Mouse (Mus musculus) olfactory bulb, adult 2 months (tissue): Measurements from ENCODE around the gene Vps11. TPM values are rescaled to one million over a fixed set of nuclear protein-coding genes. Genes with fewer than 3 reads are reported as not detected.
"Not testable (repeated sequence)": the region's sequence is repeated elsewhere in the genome, so short reads cannot be mapped to it uniquely, and the experiment has no call there.

Source experiments
- H3K27ac ChIP-seq: fragments of 200-500 bp; 2 replicates; pipeline ENCODE4 v1.5.1; 2012; ENCODE audit warnings: low read depth, low read length; ENCODE audit not compliant: insufficient read depth
- H3K4me1 ChIP-seq: fragments of 200-500 bp; 2 replicates; pipeline ENCODE4 v1.6.1; 2012; ENCODE audit warnings: low read length; ENCODE audit not compliant: control insufficient read depth, insufficient read depth
- H3K4me3 ChIP-seq: fragments of 200-500 bp; 2 replicates; pipeline ENCODE4 v1.5.1; 2012; ENCODE audit warnings: mild to moderate bottlenecking, low read depth, low read length, moderate library complexity; ENCODE audit not compliant: insufficient read depth
- CTCF ChIP-seq: fragments of 200-500 bp; IDR thresholded peaks from 2 replicates; pipeline ENCODE4 v1.5.1; 2012; ENCODE audit warnings: low read depth, mild to moderate bottlenecking, low read length, moderate library complexity; ENCODE audit not compliant: insufficient read depth
- POLR2A ChIP-seq: fragments of 200-500 bp; IDR thresholded peaks from 2 replicates; pipeline ENCODE4 v1.6.1; 2012; ENCODE audit warnings: mild to moderate bottlenecking, low read depth, low read length, moderate library complexity; ENCODE audit not compliant: insufficient read depth
- WGBS: fragments of 180-500 bp; shearing (Covaris S2); methylation state at CpG from one replicate; pipeline ENCODE4 v1.1.7; 2018; 5-methylcytosine and 5-hydroxymethylcytosine counted together
- polyA plus RNA-seq: library from polyadenylated mRNA; stranded (reverse); fragments of >200 nt; gene quantifications from 2 replicates; pipeline ENCODE4 v1.2.4, GENCODE M21; 2012; ENCODE audit warnings: low replicate concordance; ENCODE audit not compliant: missing spikeins, insufficient read depth, insufficient read length

Gene Vps11
- polyA plus RNA-seq, 1 experiment, result not detected

DNA sequence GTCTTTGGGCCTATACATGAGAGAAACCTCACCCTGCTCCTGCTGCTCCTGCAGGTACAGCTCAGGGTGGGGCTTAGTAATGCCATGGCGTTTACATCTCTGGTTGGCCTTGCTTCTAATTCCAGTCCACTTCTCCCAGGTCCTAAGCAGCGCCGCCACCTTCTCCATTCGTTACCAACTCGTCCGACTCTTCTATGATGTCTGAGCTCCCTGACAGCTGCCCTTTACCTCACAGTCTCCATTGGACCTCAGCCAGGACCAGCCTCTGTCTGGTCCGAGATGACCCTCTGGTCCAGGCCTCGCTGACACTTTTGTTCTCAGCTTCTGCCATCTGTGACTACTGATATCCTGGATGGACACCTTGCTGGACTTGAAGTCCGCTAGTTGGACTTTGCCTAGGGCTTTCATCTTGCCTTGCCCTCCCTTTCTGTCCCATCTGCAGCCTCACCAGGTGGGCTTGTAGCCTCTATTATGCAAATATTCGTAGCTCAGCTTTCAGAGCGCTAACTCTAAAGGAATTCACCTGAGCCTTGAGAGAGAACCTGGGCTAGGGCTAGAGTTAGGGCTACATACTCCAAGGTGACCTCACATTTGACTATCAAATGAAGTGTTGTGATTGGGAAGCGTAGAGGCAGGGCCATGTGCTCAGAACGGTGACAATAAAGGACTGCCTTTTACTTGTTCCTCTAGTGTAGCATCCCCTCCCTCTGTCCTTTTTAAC lies 28.4 kb downstream of the Vps11 start:
- Histone ChIP-seq H3K4me3 (no peak overlapping the region), H3K4me1 (peaks cover 7% of the 10 kb centered on the region), H3K27ac (no peak overlapping the region)
- 93% methylated on average over 13 of the region's 13 CpGs for WGBS
- TF ChIP-seq CTCF, result no peak
- TF ChIP-seq POLR2A, result no peak

DNA sequence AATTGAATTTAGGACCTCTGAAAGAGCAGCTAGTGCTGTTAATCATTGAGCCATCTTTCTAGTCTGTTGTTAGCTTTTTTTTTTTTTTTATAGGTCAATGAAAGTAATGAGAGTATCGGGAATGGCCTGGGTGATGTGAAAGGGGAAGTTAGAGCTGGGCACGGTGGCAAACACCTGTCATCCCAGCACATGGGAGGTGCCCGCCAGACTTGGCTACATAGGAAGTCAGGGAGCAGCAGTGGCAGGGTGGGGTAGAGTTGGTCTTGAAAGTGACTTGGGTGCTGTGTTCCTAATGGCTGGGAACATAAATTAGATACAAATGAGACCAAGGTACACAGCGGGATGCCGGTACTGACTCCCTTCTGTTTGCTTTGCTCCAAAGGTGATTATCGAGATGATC lies 30.7 kb downstream of the Vps11 start:
- WGBS, result 95% methylated on average over 6 of the region's 6 CpGs

DNA sequence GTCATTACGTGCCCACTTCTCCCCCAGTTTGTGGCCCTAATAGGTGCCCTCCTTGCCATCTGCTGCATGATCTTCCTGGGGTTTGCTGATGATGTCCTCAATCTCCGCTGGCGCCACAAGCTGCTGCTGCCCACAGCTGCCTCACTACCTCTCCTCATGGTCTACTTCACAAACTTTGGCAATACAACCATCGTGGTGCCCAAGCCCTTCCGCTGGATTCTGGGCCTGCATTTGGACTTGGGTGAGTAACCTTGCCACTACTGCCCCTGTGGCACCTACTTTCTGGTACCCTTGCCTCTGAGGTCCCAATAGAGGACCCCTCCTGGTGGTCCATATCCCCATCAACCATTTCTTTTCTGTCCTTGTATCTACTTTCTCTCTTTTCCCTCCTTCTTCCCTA lies 33.5 kb downstream of the Vps11 start:
- Histone ChIP-seq H3K27ac (no peak overlapping the region), H3K4me1 (peaks cover 8% of the 10 kb centered on the region), H3K4me3 (no peak overlapping the region)
- TF ChIP-seq CTCF (no peak), POLR2A (no peak)
- 84% methylated on average over 5 of the region's 5 CpGs for WGBS

More for the DNA sequence above, 30.7 kb downstream of the Vps11 start:
- H3K4me3 ChIP-seq, result no peak overlapping the region
- TF ChIP-seq CTCF, result no peak
- no peak for TF ChIP-seq POLR2A
- H3K4me1 ChIP-seq, result peaks cover 8% of the 10 kb centered on the region
- no peak overlapping the region for H3K27ac ChIP-seq

DNA sequence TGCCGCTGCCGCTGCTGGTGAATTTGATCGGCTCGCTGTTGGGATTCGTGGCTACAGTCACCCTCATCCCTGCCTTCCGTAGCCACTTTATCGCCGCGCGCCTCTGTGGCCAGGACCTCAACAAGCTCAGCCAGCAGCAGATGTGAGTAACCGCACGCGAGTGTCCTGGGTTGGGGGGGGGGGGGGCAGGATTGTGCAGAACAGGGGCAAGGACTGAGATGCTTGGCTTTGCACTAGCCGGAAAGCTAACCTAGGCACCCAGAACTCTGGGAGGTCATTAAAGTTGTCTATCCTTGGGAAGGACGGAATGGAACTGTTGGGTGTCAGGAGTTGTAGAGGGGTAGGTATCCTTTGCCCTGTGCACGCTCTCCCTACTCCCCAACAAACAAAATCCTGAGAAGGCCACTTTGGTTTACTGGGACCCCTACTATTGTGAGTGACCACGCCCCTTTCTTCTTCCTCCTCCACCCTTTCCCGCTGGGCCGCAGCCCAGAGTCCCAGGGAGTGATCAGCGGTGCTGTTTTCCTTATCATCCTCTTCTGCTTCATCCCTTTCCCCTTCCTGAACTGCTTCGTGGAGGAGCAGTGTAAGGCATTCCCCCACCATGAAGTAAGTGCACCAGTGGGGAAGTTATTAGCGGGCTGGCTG lies 34.3 kb downstream of the Vps11 start:
- Histone ChIP-seq H3K4me1 (peaks cover 8% of the 10 kb centered on the region), H3K4me3 (peak overlapping the region; percentile 78), H3K27ac (peak overlapping the region; percentile 66)
- TF ChIP-seq POLR2A (no peak), CTCF (no peak)
- under 1% methylated on average over 22 of the region's 22 CpGs for WGBS

DNA sequence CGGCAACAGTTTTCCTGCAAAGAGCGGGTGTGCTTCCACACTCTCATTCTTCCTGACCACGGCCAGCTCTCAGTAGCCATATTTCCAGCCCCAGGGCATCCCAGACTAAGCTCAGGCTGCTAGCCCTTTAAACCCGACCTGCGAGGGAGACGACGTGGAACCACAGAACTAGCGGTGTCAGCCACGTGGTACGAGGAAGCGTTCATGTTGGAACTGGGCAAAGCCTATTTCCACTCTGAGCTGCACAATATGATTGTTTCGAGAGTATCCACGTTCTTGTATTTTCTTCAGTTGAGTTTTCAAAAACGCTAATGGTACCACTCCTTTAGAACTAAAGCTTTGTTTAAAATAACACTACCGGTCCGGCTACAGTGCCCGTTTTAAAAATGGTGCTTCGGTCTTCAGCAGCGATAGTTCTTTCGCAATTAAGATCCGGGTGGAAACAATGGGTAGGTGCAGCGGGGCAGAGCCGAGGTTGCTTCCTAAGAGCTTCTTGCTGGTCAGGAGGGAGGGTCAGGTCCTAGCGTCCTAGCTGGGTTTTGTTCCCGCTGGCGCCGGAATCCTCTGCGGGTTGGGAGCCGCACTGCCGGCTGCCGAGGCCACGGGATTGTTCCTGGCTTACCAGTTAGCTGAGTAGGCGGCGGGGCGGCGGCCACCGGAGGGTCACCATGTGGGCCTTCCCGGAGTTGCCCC lies 35.0 kb downstream of the Vps11 start:
- H3K4me1 ChIP-seq, result peaks cover 8% of the 10 kb centered on the region
- WGBS, result under 1% methylated on average over 38 of the region's 38 CpGs
- H3K4me3 ChIP-seq, result peak overlapping the region; percentile 78
- TF ChIP-seq CTCF (no peak), POLR2A (peak; percentile 40; the same call in 1 of the 2 replicates)
- H3K27ac ChIP-seq, result peak overlapping the region; percentile 84

DNA sequence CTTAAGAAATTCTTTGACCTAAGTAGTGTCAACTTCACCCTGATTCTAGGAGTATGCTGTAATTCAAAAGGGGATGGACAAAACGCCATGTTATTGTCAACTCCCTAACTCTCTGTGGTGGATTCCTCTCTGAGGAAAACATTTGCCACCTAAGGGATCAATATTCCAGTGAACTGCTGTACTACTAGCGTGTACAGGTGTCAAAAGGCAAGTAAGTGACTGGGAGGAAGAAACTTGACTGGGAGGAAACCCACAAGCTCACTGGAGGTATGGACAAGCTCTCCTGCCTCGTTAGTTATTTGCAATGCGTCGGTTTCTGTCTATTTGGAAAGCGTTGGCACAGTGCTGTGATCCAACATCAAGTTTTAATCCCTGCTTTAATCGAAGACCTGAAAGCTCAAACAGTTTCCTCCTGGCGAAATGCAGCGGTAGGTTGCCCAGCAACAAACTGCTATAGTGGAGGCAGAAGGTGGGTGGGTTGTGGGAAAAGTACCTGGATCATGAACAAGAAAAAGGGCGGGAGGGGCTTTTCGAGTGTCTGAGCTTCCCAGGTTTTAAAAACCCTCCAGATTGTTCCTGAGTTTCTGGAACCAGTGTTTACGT lies 35.6 kb downstream of the Vps11 start, which contains the start of gene Dpagt1:
Gene Dpagt1, plus strand, starts transcription at position 252 of the 603 bp plus-strand sequence.
- TF ChIP-seq CTCF (no peak), POLR2A (no peak)
- H3K4me1 ChIP-seq, result peaks cover 8% of the 10 kb centered on the region
- H3K4me3 ChIP-seq, result peak within 1 kb of the TSS; percentile 78
- WGBS, result 2% methylated on average over 12 of the region's 12 CpGs
- peak within 1 kb of the TSS; percentile 84 for H3K27ac ChIP-seq

DNA sequence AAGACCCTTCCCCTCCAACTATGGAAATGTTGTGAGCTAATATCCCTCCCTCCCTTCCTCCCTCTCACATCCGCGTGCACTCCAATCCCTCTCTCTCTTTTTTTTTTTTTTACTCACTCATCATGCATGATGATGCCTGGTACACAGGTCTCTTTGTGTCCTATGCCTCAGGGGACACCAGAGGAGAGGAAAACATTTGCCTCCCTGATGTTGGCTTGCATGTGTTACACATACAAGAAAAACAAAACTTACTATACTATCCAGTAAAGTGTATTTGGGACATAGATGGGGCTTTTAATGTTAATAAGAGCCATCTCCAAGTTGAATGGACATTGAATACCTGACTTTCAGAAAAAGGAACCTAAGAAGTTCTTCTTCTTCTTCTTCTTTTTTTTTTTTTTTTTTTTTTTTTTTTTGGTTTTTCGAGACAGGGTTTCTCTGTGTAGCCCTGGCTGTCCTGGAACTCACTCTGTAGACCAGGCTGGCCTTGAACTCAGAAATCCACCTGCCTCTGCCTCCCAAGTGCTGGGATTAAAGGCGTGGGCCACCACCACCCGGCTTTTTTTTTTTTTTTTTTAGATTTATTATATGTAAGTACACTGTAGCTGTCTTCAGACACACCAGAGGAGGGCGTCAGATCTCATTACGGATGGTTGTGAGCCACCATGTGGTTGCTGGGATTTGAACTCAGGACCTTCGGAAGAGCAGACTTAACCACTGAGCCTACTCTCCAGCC lies 36.3 kb downstream of the Vps11 start:
- not testable (repeated sequence) for H3K4me3 ChIP-seq, H3K27ac ChIP-seq, H3K4me1 ChIP-seq
- WGBS, result 56% methylated on average over 7 of the region's 8 CpGs

DNA sequence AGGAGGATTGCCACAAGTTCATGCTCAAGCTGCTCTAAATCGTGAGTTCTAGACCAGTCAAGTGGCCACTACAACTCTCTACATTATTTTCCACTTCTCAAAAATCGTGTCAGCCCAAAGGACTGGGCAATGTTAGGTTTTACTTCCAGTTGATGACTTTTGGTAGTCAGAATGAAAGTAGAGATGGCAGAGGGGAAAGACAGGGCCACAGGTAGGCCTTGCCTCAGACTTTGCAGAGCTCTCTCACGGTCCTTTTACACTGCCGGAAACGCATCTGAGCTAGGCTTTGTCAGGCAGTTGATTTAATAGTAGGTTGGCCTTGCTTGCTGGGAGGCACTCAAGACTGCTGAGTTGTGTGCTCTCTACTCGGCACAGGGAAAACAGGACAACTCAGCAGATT lies 37.3 kb downstream of the Vps11 start:
- H3K4me3 ChIP-seq, result no peak overlapping the region
- H3K4me1 ChIP-seq, result peaks cover 8% of the 10 kb centered on the region
- WGBS, result 61% methylated on average over 6 of the region's 6 CpGs
- no peak overlapping the region for H3K27ac ChIP-seq
- TF ChIP-seq POLR2A, result no peak
- TF ChIP-seq CTCF, result no peak

DNA sequence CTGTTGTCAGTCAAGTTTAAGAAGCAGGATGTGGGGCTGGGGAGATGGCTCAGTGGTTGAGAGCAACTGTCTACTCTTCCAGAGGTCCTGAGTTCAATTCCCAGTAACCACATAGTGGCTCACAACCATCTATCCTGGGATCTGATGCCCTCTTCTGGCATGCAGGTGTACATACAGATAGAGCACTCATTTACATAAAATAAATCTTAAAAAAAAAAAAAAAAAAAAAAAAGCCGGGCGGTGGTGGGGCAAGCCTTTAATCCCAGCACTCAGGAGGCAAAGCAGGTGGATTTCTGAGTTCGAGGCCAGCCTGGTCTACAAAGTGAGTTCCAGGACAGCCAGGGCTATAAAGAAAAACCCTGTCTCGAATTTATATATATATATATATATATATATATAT lies 37.8 kb downstream of the Vps11 start:
- WGBS, result 58% methylated on average over 4 of the region's 4 CpGs
- not testable (repeated sequence) for H3K4me1 ChIP-seq, H3K27ac ChIP-seq, H3K4me3 ChIP-seq
